In the genomic region with DNA sequence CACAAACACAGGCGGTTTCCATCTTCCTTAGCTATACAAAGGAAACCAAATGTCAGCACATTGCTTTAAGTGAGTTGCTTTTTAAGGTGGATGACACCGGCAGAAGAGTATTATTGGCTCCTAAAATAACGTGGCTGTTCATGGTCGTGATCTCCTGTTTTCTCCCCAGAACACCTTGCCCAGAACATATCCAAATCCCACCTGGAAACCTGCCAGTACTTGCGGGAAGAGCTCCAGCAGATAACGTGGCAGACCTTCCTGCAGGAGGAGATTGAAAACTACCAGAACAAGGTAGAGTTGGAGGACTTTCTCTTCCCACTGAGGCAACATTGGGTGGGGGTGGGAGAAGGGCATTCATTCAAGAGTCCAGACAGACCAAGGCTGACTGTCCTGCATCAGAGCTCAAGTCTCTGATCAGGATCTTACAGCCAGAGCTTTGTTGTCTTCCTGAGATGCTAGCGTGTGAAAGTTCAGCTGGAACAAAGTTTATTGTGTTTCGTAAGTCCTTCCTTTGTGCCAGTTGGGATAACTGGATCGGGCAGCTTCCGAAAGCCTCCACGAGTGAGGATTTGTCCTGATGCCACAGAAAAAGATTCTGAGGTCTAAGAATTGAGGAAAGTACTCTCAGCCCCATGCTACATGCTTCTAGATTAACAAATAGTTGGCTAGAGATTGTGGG, we compare ENCODE assay signal across 14 mouse cellular contexts. TPM values are rescaled to one million over a fixed set of nuclear protein-coding genes. Genes with fewer than 3 reads are reported as not detected.
DNase-seq lines count a peak whose midpoint lies in the region.
"Had no signal": no experiment of that assay in that cellular context is flagged by ENCODE, and none has a peak within 500 bp of the region (broad histone marks: within the 10 kb centered on the region; RNA-seq: fewer than 3 reads in every experiment).

No protein-coding gene starts in this region.

- peak; percentile 16 to 33 for DNase-seq in heart, adult 18-20 months
- DNase-seq in heart, adult 9 months (ENCODE audit: low spot score in 2 of 2), result no peak
- peak; percentile 82 for DNase-seq in adipocyte (ENCODE audit: low spot score)
- DNase-seq in adrenal gland, postnatal 25 days, result peak; percentile 16
- DNase-seq in cerebellum, adult 9-11 months, result peak; percentile 50
- DNase-seq in urinary bladder, postnatal 14 days (ENCODE audit: low spot score), result no peak
- no peak for DNase-seq in right cerebral cortex, postnatal 36 days (ENCODE audit: low spot score in 2 of 2)
- no peak for DNase-seq in left cerebral cortex, adult 9 months (ENCODE audit: low spot score in 2 of 2)
- DNase-seq: kidney, adult 8-10 months; kidney, postnatal 14 days; left cerebral cortex, postnatal 4 days; liver; lung, adult 18-20 months; thymus, postnatal 25 days had no signal

RNA-seq across cellular contexts. Expression of a gene that starts 26.5 kb away (rescaled TPM):
- total RNA-seq in heart, adult 18-20 months (2021), result 1 to 10 TPM; 6.4 to 8.9 TPM
- total RNA-seq in adrenal gland, postnatal 25 days (2021), result 16.9 and 19.8 TPM in 2 replicates

Comparison
In these comparisons a context has a peak if more than half of its experiments do, and no peak if none do; other contexts are left out.
1. DNase-seq: peak in heart, adult 18-20 months (2 of 2), adipocyte (single experiment), adrenal gland, postnatal 25 days (single experiment) and cerebellum, adult 9-11 months (single experiment); none in heart, adult 9 months (0 of 2), urinary bladder, postnatal 14 days (single experiment), right cerebral cortex, postnatal 36 days (0 of 2) and left cerebral cortex, adult 9 months (0 of 2).